Mouse (Mus musculus) spleen, postnatal 14 days (tissue): ENCODE results near the gene Pnmt.
"Not testable (repeated sequence)": the region's sequence is repeated elsewhere in the genome, so short reads cannot be mapped to it uniquely, and the experiment has no call there.

Experiments
- DNase-seq, 2 experiments: peaks; one replicate each; pipeline ENCODE4 v3.0.0; 2021 to 2022; ENCODE audit warnings: low spot score in 2 of 2

The Pnmt gene

GRCm38 (mm10) chr11:98357396-98358160 lies 28.7 kb upstream of the Pnmt start:
- DNase-seq, result no peak

- DNase-seq, result peak; percentile 79 to 86
Measured at GRCm38 (mm10) chr11:98358161-98359083, 27.8 kb upstream of the Pnmt start, which contains the start of gene Stard3. Gene Stard3 (plus strand): TSS chr11:98358368.

DNA sequence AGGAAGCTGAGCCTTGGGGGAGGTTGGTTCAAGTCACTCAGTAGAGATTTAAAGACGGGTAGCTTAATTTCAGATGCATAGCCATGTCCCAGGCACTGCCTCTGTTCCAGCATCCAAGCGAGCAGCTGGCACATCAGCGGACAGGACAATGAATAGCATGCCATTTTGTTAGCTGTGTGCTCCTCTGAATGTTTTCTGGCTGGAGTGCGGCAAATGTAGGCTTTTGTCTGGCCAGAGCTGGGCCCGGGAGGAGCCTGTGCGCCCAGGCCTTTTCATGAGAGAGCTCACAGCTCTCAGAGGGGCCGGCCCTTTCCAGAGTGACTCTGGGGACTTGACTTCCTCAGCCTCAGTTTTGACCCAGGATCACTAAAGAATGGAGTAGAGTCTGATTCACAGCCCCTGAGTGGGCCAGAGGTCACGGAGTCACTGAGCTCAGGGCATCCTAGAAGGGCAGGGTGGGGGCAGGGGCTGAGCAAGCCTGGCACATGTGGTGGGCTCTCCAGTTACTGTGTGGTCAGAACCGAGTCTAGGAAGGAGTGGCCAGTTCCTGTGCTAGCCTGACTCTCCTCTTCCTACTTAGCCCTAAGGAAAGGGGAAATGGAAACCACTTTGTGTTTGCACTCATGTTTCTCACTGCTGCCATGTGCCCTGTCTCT lies 25.3 kb upstream of the Pnmt start:
- DNase-seq, result no peak

- no peak for DNase-seq
Measured at GRCm38 (mm10) chr11:98363817-98364216, 22.4 kb upstream of the Pnmt start.

- DNase-seq, result no peak
Measured at GRCm38 (mm10) chr11:98364410-98364809, 21.8 kb upstream of the Pnmt start.

- DNase-seq, result no peak
Measured at GRCm38 (mm10) chr11:98366290-98366689, 20.0 kb upstream of the Pnmt start.

DNA sequence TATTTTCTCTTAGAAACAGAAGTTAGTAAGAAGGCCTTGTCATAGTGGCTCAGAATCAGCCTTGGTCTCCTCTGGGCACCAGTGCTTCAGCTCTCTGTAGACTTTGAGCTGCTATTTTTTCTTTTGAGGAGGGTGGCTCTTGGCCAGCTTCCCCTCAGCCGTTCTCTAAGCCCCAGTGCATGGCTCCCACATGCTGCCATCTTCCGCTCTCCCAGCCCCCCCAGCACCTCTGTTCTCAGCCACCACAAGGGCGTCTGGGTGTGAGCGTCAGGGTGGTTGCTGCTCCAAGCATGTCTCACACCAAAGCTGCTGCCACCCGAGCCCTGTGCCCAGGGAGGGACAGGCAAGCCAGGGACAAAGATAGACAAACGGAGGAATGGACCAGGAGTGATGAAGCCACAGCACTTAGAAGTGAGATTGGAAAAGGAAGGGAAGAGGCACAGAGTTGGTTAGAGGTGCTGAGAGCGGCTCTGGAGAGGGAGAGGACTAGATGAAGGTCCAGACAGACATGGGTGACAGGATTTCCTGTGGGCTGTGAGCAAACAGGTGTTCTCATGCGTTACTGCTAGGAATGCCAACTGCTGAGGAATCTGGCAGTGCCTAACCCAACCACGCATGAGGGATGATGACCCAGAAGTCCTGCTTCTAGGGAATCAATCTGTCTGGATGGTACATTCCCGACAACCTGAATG lies 18.9 kb upstream of the Pnmt start:
- no peak for DNase-seq

DNA sequence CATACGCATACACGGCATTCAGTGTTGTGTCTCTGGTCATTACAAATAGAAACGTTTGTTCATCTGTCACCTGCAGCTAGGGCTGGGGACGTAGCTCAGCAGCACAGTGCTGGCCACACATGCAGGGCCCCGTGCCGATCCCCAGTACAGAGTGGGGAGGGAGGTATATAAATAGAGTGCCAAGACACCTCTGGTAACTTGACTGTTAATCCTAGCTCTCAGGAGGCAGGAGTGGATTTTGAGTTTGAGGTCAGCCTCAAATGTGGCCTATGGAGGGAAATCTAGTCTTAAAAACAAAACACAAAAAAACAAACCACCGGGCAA lies 18.4 kb upstream of the Pnmt start:
- no peak for DNase-seq

DNA sequence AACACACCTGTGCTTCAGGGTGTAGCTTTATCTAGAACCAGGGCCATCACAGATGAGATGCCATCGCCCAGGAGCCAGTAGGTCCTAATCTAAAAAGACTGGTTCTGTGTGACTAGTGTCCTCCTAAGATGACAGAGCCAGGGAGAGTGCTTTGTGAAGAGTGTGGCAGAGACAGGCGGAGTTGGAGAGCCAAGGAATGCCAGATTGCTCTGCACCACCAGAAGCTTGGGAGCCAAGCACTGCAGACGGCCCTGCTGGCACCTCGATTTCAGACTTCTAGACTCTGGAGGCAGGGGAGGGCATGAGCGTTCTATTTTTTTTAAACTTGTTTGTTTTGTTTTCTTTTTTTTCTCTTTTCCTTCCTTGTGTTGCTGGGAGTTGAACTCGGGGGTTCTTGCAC lies 16.9 kb upstream of the Pnmt start:
- DNase-seq, result no peak

DNA sequence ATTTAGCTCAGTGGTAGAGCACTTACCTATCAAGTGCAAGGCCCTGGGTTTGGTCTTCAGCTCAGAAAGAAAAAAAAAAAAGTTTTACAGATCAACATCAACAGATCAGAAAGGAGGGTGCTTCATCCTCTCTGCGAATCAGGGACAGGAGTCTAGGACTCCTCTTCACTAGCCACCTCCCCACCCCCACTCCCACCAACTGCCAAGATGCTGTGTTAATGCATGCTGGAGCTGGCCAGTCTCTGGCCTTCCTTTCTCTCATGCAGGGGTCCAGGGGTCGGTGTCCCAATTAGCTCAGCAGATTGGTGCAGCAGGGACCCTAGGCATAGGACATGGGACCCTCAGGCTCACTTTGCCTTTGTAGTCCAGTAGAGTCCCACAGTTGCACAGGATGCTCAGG lies 15.7 kb upstream of the Pnmt start:
- no peak for DNase-seq

DNA sequence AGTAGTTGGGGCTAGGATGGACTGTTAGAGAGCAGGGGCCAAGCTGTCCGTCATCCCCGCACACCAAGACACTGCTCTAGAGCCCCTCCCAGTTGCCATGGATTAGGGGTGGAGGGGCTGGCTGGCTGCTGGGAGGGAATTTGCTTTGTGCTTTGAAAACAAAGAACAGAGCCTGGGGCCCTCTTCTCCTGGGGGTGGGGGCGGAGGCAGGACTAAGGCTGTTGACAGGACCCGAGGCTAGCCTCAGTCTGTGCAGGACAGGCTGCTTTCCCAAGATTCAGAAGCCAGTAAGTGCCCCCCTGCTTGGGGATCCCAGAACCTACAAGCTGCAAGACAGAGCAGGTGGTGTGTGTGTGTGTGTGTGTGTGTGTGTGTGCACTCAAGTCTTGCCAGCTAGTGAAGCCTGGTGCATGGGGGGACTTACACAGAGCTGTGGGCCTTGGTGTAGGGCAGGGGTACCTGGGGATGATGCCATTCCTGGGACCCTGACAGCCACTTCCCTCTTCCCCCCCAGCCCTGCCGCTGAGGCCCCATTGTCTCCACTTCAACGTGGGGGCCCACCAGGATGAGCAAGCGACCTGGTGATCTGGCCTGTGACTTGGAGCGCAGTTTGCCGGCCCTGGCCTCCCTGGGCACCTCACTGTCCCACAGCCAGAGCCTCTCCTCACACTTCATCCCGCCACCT lies 14.6 kb upstream of the Pnmt start:
- DNase-seq, result no peak

GRCm38 (mm10) chr11:98372406-98372805 lies 13.8 kb upstream of the Pnmt start:
- DNase-seq, result peak in 1 of 2 experiments; percentile 47

DNA sequence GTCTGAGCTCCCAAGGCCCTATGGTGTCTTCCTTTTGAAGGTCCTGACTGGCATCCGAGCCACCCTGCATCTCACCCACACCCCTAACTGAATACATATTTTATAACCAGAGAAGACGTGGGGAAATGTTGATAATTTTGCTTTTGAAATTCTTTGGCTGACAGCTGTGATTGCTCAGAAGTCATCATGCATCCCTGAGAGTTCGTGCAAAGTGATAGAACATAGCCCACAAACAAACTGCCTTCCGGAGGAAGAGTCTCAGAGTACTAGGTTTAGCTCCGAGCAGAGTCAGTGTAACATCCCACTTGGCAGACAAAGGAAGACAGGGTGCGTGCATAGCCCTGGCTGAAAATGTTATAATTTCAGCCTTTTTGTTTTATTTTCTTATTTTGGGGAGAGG lies 13.0 kb upstream of the Pnmt start:
- DNase-seq, result no peak

DNA sequence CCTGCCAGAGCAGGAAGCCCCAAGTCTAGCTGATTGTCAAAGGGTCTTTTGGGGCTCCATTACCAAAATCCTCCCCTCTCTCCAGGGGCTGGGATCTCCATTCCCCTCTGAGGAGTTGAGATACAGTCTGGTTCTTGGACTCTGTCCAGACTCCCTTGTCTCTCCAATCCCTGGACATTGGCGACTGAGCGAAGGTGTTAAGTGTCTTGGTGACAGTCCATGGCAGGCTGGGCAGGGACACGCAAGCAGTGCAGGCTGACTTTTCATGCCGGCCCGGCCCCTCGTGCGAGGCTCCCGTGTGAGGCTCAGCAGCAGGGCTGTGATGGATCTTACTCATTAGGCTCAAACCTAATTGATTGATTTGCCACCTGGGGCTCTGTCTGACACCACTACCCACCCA lies 12.0 kb upstream of the Pnmt start:
- DNase-seq, result no peak

GRCm38 (mm10) chr11:98376756-98377155 lies 9.5 kb upstream of the Pnmt start:
- no peak for DNase-seq

GRCm38 (mm10) chr11:98377787-98378186 lies 8.5 kb upstream of the Pnmt start:
- DNase-seq, result no peak

- no peak for DNase-seq
Measured at GRCm38 (mm10) chr11:98379379-98379778, 6.9 kb upstream of the Pnmt start.

DNA sequence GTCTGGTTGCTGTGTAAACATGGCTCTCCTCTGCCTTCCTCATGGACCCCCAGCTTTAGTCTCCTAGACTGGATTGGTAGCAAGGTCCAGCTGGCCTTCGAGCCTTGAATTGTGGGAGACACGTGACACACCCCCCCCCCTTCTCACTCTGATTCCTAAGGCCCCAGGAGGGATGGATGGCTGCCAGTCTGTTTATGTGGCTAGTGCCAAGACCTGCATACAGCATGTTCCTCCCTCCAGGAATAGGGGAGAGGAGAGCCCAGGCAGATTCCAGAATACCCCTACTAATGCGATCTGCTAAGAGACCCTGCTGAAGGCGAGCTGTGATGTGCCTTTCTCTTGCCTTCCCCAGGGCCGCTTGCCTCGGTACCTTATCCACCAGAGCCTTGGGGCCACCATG lies 6.1 kb upstream of the Pnmt start:
- no peak for DNase-seq

DNA sequence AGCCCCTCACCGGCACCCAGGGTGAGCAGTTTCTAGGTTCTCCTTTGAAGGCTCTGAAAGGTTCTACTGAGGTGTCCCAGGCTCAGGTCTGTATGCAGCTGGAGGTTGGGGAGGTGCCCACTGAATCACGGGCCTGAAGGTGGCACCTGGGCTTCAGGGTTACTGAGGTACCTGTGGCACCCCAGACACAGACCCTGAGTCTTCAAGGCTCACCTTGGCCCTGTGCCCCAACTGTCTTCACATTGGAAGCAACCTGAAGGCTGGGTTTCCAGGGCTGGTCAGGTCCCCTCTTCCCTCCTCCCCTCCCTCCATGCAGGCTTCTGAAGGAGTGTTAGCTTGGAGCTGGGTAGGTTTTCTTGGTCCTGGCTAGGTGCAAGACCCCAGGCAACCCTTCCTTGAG lies 4.6 kb upstream of the Pnmt start:
- DNase-seq, result no peak

DNA sequence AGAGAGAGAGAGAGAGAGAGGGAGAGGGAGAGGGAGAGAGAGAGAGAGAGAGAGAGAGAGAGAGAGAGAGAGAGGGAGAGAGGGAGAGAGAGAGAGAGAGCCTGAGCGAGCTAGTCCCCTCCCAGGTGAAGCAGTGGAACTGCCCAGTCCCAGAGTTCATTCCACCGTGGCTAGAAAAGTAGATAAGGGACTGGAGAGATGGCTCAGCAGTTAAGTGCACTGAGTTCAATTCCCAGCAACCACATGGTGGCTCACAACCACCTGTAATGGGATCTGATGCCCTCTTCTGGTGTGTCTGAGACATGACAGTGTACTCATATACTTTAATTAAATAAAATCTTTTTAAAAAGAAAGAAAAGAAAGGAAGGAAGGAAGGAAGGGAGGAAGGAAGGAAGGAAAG lies 3.8 kb upstream of the Pnmt start:
- not testable (repeated sequence) for DNase-seq

GRCm38 (mm10) chr11:98383261-98384030 lies 2.8 kb upstream of the Pnmt start, which contains the start of gene Tcap:
Gene Tcap (plus strand): TSS chr11:98383811.
- DNase-seq, result no peak
